Mouse (Mus musculus) ovary, postnatal 36 days (tissue): ENCODE results near the gene Tmem255a.

ENCODE experiments used
- DNase-seq: peaks from one replicate; pipeline ENCODE4 v3.0.0; 2022; ENCODE audit warnings: low spot score, mixed read lengths

Gene Tmem255a

DNA sequence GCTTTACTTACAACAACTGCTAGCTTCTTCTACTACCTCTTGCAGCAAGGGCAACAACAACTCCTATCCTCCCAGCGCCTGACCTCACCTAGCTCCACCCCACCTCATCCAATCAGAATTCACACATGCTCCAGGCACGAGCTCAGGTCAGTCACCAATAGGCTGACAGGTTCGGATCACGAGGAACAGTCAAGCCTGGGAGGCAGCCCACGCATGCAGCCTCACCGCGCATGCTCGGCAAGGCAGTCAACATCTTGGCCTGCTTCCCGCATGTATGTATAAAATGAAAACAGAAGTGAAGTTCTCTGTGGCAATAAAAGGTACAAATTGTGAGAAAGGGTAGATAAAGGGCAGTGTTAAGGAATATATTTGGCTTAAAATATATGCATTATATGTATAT is 86.2 kb downstream of the Tmem255a start:
- no peak for DNase-seq

DNA sequence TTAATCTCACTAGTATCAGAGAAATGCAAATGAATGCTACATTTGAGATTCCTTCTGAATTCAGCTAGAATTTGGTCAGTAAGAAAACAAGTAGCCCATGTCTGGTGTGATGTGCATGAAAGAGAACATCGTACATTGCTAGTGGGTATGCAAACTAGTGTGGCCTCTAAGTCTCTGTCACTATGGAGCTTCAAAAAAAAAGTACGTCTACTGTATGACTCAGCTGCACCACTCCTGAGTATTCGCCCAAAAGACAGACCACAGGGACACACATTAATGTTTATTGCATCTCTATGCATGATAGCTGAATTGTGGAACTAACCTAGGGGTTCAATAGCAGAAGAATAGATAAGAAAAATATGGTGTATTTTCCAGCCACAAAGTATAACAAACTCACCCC is 86.9 kb downstream of the Tmem255a start:
- DNase-seq: no peak

DNA sequence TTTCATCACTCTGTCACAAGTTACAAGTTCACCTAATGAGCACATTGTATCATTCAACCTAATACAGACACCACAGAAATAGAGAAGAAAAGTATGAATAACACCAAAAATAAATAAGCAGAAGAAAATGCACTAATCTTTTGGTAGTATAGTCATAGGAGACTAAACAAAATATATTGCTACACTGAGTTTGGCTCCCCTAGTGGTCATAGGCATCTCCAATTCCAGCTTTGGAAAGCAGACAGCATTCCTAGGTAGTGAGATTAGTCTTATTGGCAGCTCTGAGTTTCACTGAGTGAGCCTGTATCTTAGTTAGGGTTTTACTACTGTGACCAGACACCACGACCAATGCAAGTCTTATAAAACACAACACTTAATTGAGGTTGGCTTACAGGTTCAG is 93.1 kb downstream of the Tmem255a start:
- no peak for DNase-seq
